Mouse (Mus musculus): Measurements from ENCODE around the gene Tcf7l2. TPM values are rescaled to one million over a fixed set of nuclear protein-coding genes. Genes with fewer than 3 reads are reported as not detected.

Gene Tcf7l2
- total and polyA plus RNA-seq, 3 experiments = not detected

- DNase-seq (ENCODE audit: extremely low read depth) = no peak
- Histone ChIP-seq H3K4me3 (replicated peaks in 1 of 3; ENCODE audit: low read depth in 2 of 3, low read length in 2 of 3, poor library complexity in 1 of 3) (no peak overlapping the region), H3K79me2 (replicated peaks; ENCODE audit: control insufficient read depth, extremely low read depth, insufficient read depth, poor library complexity, severe bottlenecking) (no peaks in the 10 kb centered on the region), H3K4me1 (ENCODE audit: control insufficient read depth in 1 of 2, insufficient read depth in 2 of 2) (no peaks in the 10 kb centered on the region), H3K27ac (ENCODE audit: insufficient read depth, low read depth) (no peak overlapping the region), H3K27me3 (replicated peaks) (peaks cover 55% of the 10 kb centered on the region), H3K36me3 (replicated peaks in 1 of 2; ENCODE audit: control insufficient read depth in 1 of 2, insufficient read depth in 1 of 2, low read length in 1 of 2) (no peaks in the 10 kb centered on the region), H3K9ac (ENCODE audit: insufficient read depth, low read depth) (no peak overlapping the region), H3K9me3 (replicated peaks; ENCODE audit: low read length) (no peaks in the 10 kb centered on the region), H3K4me2 (ENCODE audit: insufficient read depth, low read depth, poor library complexity, severe bottlenecking) (no peak overlapping the region)
- dilution Hi-C loops (cut with MboI; ENCODE audit: extremely low pct_ligation_motif_present, extremely low pct_unique_long_range_greater_than_20kb, low sequenced_read_pairs) = no loop called here
- TF ChIP-seq KAT2A (IDR thresholded peaks at IDR 0.05; ENCODE audit: insufficient replicate concordance, low read length) (no peak), MAX (IDR thresholded peaks at IDR 0.05; ENCODE audit: low read length) (no peak), E2F4 (IDR thresholded peaks at IDR 0.05; ENCODE audit: insufficient replicate concordance, low read depth, low read length) (no peak), POLR2A (IDR thresholded peaks at IDR 0.05; ENCODE audit: low read depth, low read length) (no peak), POLR2AphosphoS2 (IDR thresholded peaks at IDR 0.05; ENCODE audit: low read depth, low read length) (no peak), EP300 (IDR thresholded peaks at IDR 0.05; ENCODE audit: low read length) (no peak), BHLHE40 (IDR thresholded peaks at IDR 0.05; ENCODE audit: low read depth, low read length) (no peak), USF2 (conservative IDR thresholded peaks at IDR 0.05; ENCODE audit: low read depth, low read length) (no peak), RCOR1 (conservative IDR thresholded peaks at IDR 0.05; ENCODE audit: low read depth, low read length) (no peak), ZNF384 (IDR thresholded peaks at IDR 0.05; ENCODE audit: low read depth, low read length) (no peak), TCF12 (IDR thresholded peaks at IDR 0.05; ENCODE audit: low read depth, low read length) (no peak), ELF1 (IDR thresholded peaks at IDR 0.05; ENCODE audit: low read depth, low read length) (no peak), UBTF (IDR thresholded peaks at IDR 0.05; ENCODE audit: low read depth, low read length) (no peak), TBP (conservative IDR thresholded peaks at IDR 0.05; ENCODE audit: low read depth, low read length) (no peak)
- in situ Hi-C loops (cut with MboI; ENCODE audit: low pct_ligation_motif_present, low pct_unique_long_range_greater_than_20kb, low sequenced_read_pairs) = no loop called here
These were observed 83.6 kb downstream of the Tcf7l2 start for GRCm38 (mm10) chr19:55825001-55825827.

GRCm38 (mm10) chr19:55825951-55826507 lies 84.4 kb downstream of the Tcf7l2 start:
- no peaks in the 10 kb centered on the region for H3K4me1 ChIP-seq (ENCODE audit: control insufficient read depth in 1 of 2, insufficient read depth in 2 of 2)
- no peaks in the 10 kb centered on the region for H3K9me3 ChIP-seq (replicated peaks; ENCODE audit: low read length)
- no peak for DNase-seq (ENCODE audit: extremely low read depth)
- no peak overlapping the region for H3K4me3 ChIP-seq (replicated peaks in 1 of 3; ENCODE audit: low read depth in 2 of 3, low read length in 2 of 3, poor library complexity in 1 of 3)
- no peak overlapping the region for H3K9ac ChIP-seq (ENCODE audit: insufficient read depth, low read depth)
- H3K27me3 ChIP-seq (replicated peaks) = peaks cover 56% of the 10 kb centered on the region
- dilution Hi-C loops (cut with MboI; ENCODE audit: extremely low pct_ligation_motif_present, extremely low pct_unique_long_range_greater_than_20kb, low sequenced_read_pairs) = no loop called here
- TF ChIP-seq ZKSCAN1 (IDR thresholded peaks at IDR 0.05; ENCODE audit: borderline replicate concordance, low read depth, low read length) = no peak
- no peak for TF ChIP-seq JUND (conservative IDR thresholded peaks at IDR 0.05; ENCODE audit: low read depth, low read length)
- no peak for TF ChIP-seq CHD1 (IDR thresholded peaks at IDR 0.05; ENCODE audit: low read depth, low read length)
- no peak for TF ChIP-seq ETS1 (conservative IDR thresholded peaks at IDR 0.05; ENCODE audit: low read depth, low read length)
- no peak for TF ChIP-seq MYC (IDR thresholded peaks at IDR 0.05; ENCODE audit: low read depth, low read length)
- no peak for TF ChIP-seq CHD2 (IDR thresholded peaks at IDR 0.05; ENCODE audit: low read length)
- no peak for TF ChIP-seq E2F4 (IDR thresholded peaks at IDR 0.05; ENCODE audit: insufficient replicate concordance, low read depth, low read length)
- TF ChIP-seq MEF2A (IDR thresholded peaks at IDR 0.05; ENCODE audit: borderline replicate concordance, low read depth, low read length) = no peak
- TF ChIP-seq MAZ (IDR thresholded peaks at IDR 0.05; ENCODE audit: low read depth, low read length) = no peak
- TF ChIP-seq HCFC1 (IDR thresholded peaks at IDR 0.05; ENCODE audit: low read depth, low read length) = no peak
- TF ChIP-seq BHLHE40 (IDR thresholded peaks at IDR 0.05; ENCODE audit: low read depth, low read length) = no peak
- no peak for TF ChIP-seq ZC3H11A (IDR thresholded peaks at IDR 0.05; ENCODE audit: low read depth, low read length)
- TF ChIP-seq KAT2A (IDR thresholded peaks at IDR 0.05; ENCODE audit: insufficient replicate concordance, low read length) = no peak
- TF ChIP-seq SMC3 (IDR thresholded peaks at IDR 0.05; ENCODE audit: low read depth, low read length) = no peak
- no peak for TF ChIP-seq MAX (IDR thresholded peaks at IDR 0.05; ENCODE audit: low read length)
- no peak for TF ChIP-seq SIN3A (IDR thresholded peaks at IDR 0.05; ENCODE audit: low read length)
- TF ChIP-seq NRF1 (IDR thresholded peaks at IDR 0.05; ENCODE audit: low read depth, low read length) = no peak
- no peaks in the 10 kb centered on the region for H3K36me3 ChIP-seq (replicated peaks in 1 of 2; ENCODE audit: control insufficient read depth in 1 of 2, insufficient read depth in 1 of 2, low read length in 1 of 2)
- no peak overlapping the region for H3K4me2 ChIP-seq (ENCODE audit: insufficient read depth, low read depth, poor library complexity, severe bottlenecking)
- H3K79me2 ChIP-seq (replicated peaks; ENCODE audit: control insufficient read depth, extremely low read depth, insufficient read depth, poor library complexity, severe bottlenecking) = no peaks in the 10 kb centered on the region
- no peak overlapping the region for H3K27ac ChIP-seq (ENCODE audit: insufficient read depth, low read depth)
- in situ Hi-C loops (cut with MboI; ENCODE audit: low pct_ligation_motif_present, low pct_unique_long_range_greater_than_20kb, low sequenced_read_pairs) = no loop called here

Measured in CH12.LX (cell line).